Mouse (Mus musculus) stomach, embryonic 14.5 days (tissue): ENCODE results near the gene Rhoj. TPM values are rescaled to one million over a fixed set of nuclear protein-coding genes. Genes with fewer than 3 reads are reported as not detected.

Experiments used
- ATAC-seq: fragments of 200-750 bp; cut with Nextera tagmentation; 2 replicates; pipeline ENCODE4 v1.8.0; 2017; ENCODE audit warnings: low read depth, moderate TSS enrichment; ENCODE audit not compliant: insufficient number of reproducible peaks, insufficient read depth, low FRiP score
- H3K27ac ChIP-seq: fragments of 300-500 bp; sonication (generic); 2 replicates; pipeline ENCODE4 v1.5.1; 2014; ENCODE audit warnings: mild to moderate bottlenecking, low read length, moderate library complexity, mixed read lengths
- H3K27me3 ChIP-seq: fragments of 300-500 bp; sonication (generic); 2 replicates; pipeline ENCODE4 v1.6.1; 2014; ENCODE audit warnings: low read length, control low read depth, mixed read lengths; ENCODE audit not compliant: control insufficient read depth, insufficient read depth
- H3K36me3 ChIP-seq: fragments of 300-500 bp; sonication (generic); 2 replicates; pipeline ENCODE4 v1.6.1; 2014; ENCODE audit warnings: mild to moderate bottlenecking, control low read depth, low read length, moderate library complexity, mixed read lengths; ENCODE audit not compliant: control insufficient read depth, insufficient read depth
- H3K4me1 ChIP-seq: fragments of 300-500 bp; sonication (generic); 2 replicates; pipeline ENCODE4 v1.6.1; 2014; ENCODE audit warnings: low read length, control low read depth, mixed read lengths; ENCODE audit not compliant: control insufficient read depth, insufficient read depth
- H3K4me2 ChIP-seq: fragments of 300-500 bp; sonication (generic); replicated peaks from 2 replicates; pipeline ENCODE4 v1.6.1; 2014; ENCODE audit warnings: low read depth, low read length, control low read depth
- H3K4me3 ChIP-seq: fragments of 300-500 bp; sonication (generic); 2 replicates; pipeline ENCODE4 v1.5.1; 2014; ENCODE audit warnings: low read depth, low read length, control low read depth
- H3K9ac ChIP-seq: fragments of 300-500 bp; sonication (generic); replicated peaks from 2 replicates; pipeline ENCODE4 v1.6.1; 2014; ENCODE audit warnings: low read depth, mild to moderate bottlenecking, control low read depth, low read length, moderate library complexity, mixed read lengths
- H3K9me3 ChIP-seq: fragments of 300-500 bp; sonication (generic); 2 replicates; pipeline ENCODE4 v1.6.1; 2016; ENCODE audit warnings: low read depth, low read length, control low read depth; ENCODE audit not compliant: control insufficient read depth
- WGBS: fragments of 180-500 bp; shearing (Covaris S2); extraction: QIAGEN DNeasy Blood & Tissue Kit; methylation state at CpG from one replicate; pipeline ENCODE4 v1.1.7; 2014; 5-methylcytosine and 5-hydroxymethylcytosine counted together
- polyA plus RNA-seq: library from polyadenylated mRNA; unstranded; fragments of >200 nt; fragmentation: Nextera tagmentation; extraction: Ambion mirVana; gene quantifications from 2 replicates; pipeline ENCODE4 v1.2.1, GENCODE M21; 2014

Rhoj gene
- polyA plus RNA-seq, 1 experiment from 2014 or later = 78.7 TPM

DNA sequence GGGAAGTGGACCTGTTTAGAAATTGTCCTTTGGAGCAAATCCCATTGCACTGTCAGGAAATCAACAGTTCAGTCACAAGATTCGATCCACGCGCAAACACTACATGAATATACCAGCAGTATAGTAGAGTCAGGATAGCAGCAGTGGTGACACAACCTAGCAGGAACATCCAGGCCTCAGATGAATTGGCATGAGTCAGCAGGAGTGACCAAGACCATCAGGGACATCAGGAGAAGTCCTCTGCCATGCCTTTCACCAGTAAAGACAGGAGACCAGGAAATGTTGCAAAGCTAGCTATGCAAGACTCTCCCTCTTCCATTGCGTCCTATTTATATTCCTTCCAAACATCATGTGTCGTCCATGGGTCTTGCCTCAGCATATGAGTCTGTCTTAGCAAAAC, 16.6 kb upstream of the Rhoj start:
- no peaks in the 10 kb centered on the region for H3K4me1 ChIP-seq
- ATAC-seq = no peak
- no peaks in the 10 kb centered on the region for H3K9me3 ChIP-seq
- no peaks in the 10 kb centered on the region for H3K27me3 ChIP-seq
- no peak overlapping the region for H3K4me2 ChIP-seq
- 92% methylated on average over 5 of the region's 5 CpGs for WGBS
- H3K36me3 ChIP-seq = no peaks in the 10 kb centered on the region
- no peak overlapping the region for H3K4me3 ChIP-seq
- H3K27ac ChIP-seq = no peak overlapping the region
- H3K9ac ChIP-seq = no peak overlapping the region

DNA sequence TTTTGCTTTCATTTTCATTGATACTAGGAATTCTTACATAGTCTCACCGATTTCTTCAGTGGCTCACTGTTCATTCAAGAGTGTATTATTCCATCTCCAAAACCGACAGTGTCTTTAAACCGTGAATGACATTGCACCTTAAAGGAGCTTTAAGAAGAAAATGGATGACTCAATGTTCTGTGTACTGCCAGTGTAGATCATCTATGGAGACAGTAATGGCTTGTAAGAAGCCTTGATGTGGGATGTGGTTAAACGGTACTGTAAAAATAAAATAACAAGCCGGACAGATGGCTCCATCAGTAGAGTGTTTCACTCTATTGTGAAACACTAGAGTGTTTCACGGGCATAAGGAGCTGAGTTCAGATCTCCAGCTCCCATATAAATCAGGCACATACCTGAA, 15.2 kb upstream of the Rhoj start:
- Histone ChIP-seq H3K9me3 (no peaks in the 10 kb centered on the region), H3K4me2 (no peak overlapping the region), H3K27ac (no peak overlapping the region), H3K4me1 (no peaks in the 10 kb centered on the region), H3K9ac (no peak overlapping the region), H3K4me3 (no peak overlapping the region), H3K36me3 (no peaks in the 10 kb centered on the region), H3K27me3 (no peaks in the 10 kb centered on the region)
- no peak for ATAC-seq
- WGBS = 82% methylated on average over 6 of the region's 6 CpGs

DNA sequence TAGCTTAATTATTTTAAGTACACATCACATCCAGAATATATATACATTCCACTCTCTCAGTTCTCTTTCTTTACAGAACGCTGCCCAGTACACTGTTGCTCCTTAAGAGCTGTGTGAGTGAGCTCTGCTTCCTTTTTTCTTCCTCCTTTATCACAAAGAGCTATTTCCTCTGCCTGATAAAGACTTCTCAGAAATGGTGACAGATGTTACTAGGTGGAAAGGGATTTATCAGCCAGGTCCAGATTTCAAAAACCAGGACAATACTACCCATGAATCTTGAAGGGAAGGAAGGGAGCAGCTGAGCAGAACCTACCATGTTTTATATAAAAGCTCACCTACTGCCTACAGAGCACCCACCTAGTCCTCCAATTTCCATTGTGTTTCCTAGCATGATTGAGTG, 8.3 kb upstream of the Rhoj start:
- Histone ChIP-seq H3K4me1 (0 out of 2 replicates have a peak, but pooled peaks cover 5% of the 10 kb centered on the region), H3K36me3 (no peaks in the 10 kb centered on the region), H3K9ac (no peak overlapping the region), H3K4me2 (no peak overlapping the region), H3K27me3 (no peaks in the 10 kb centered on the region), H3K27ac (no peak overlapping the region), H3K9me3 (no peaks in the 10 kb centered on the region), H3K4me3 (no peak overlapping the region)
- 32% methylated on average over 1 of the region's 1 CpGs for WGBS
- no peak for ATAC-seq

DNA sequence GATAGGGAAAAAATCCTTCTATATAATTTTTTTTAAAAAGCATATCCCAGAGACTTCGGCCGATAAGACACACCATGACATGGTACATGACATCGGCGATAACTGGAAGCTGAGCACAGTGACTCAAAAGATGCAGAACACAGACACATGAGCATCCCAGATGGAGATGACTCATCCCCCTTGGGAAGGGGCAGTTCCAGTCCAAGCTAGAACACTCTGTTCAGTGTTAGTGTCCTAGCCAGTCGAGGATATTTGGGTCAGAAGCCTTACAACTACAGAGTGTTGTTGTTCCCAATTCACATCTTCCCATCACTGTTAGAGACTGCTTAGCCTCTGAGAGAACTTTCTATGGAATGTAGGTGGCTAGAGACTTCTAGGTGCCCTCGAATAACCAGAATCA, 4.0 kb upstream of the Rhoj start:
- Histone ChIP-seq H3K4me3 (no peak overlapping the region), H3K27ac (no peak overlapping the region), H3K9ac (no peak overlapping the region), H3K36me3 (no peaks in the 10 kb centered on the region), H3K9me3 (no peaks in the 10 kb centered on the region), H3K4me1 (0 out of 2 replicates have a peak, but pooled peaks cover 4% of the 10 kb centered on the region), H3K4me2 (no peak overlapping the region), H3K27me3 (no peaks in the 10 kb centered on the region)
- WGBS = 91% methylated on average over 6 of the region's 6 CpGs
- no peak for ATAC-seq

DNA sequence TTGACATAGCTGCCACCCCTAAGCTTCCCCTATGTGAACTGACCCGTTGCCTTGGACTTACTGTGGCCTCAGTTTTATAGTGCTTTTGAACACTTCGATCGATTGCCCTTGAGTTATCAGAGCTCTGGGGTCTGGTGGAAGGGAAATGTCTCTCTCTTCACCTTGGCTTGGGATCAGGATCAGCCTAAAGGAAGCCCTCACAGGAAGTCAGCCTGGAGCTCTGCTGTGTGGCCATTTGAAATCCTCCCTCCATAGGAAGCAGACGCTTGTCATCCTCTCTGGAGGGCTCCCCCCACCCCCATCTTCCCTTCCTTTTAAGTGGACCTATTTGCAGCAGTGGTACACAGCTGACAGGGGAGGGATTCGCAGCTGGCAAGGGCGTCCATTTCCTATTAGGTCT, 1.6 kb downstream of the Rhoj start:
- 48% methylated on average over 6 of the region's 6 CpGs for WGBS
- peak overlapping the region; percentile 46; the same call in 1 of the 2 replicates for H3K4me3 ChIP-seq
- no peak for ATAC-seq
- no peaks in the 10 kb centered on the region for H3K36me3 ChIP-seq
- no peak overlapping the region for H3K9ac ChIP-seq
- no peaks in the 10 kb centered on the region for H3K9me3 ChIP-seq
- H3K27ac ChIP-seq = peak overlapping the region; percentile 10; the same call in 1 of the 2 replicates
- H3K4me2 ChIP-seq = peak overlapping the region; percentile 28
- no peaks in the 10 kb centered on the region for H3K4me1 ChIP-seq
- no peaks in the 10 kb centered on the region for H3K27me3 ChIP-seq

DNA sequence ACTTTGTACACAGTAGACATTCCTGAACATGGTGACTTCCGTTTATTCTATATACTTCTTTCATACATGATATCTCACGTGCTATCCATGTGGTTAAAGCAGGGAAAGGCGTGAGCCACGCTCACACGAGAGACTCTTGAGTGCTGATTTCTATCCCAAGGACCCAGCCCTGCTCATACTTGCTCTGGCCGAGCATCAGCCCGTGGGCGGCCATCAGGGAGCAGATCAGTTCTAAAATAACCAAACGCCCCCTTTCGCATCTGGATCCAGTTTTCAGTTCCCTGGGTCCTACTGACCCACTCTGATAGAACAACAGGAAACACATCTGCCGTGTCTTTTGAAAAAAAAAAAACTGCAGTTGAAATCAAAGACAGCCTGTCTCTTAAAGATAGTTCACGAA, 2.6 kb downstream of the Rhoj start:
- H3K4me1 ChIP-seq = no peaks in the 10 kb centered on the region
- H3K27ac ChIP-seq = no peak overlapping the region
- no peak overlapping the region for H3K4me3 ChIP-seq
- no peaks in the 10 kb centered on the region for H3K27me3 ChIP-seq
- H3K4me2 ChIP-seq = peak overlapping the region; percentile 28; the same call in 1 of the 2 replicates
- no peak for ATAC-seq
- H3K36me3 ChIP-seq = no peaks in the 10 kb centered on the region
- WGBS = 82% methylated on average over 12 of the region's 12 CpGs
- H3K9me3 ChIP-seq = no peaks in the 10 kb centered on the region
- no peak overlapping the region for H3K9ac ChIP-seq

DNA sequence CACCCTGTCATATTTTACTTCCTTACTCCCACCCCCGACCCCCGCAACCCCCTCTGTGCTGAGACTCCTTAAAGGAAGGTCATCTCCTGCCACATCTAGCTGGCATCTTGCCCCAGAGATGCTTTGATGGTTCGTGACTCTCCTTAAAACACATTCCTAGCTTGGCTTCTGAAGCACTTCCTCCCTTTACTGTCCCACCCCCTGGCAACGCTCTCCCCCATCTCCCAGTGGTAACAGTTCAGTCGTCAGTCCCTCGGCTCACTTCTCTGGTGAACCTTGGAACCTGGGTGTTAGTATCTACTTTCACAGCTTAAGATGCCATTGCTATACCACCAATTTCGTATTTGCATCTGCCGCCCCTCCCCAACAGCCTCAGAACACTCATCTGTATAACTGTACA, 3.8 kb downstream of the Rhoj start:
- Histone ChIP-seq H3K27me3 (no peaks in the 10 kb centered on the region), H3K4me3 (no peak overlapping the region), H3K9ac (no peak overlapping the region), H3K36me3 (no peaks in the 10 kb centered on the region), H3K27ac (no peak overlapping the region), H3K4me1 (no peaks in the 10 kb centered on the region), H3K4me2 (no peak overlapping the region), H3K9me3 (no peaks in the 10 kb centered on the region)
- no peak for ATAC-seq
- 80% methylated on average over 8 of the region's 8 CpGs for WGBS

DNA sequence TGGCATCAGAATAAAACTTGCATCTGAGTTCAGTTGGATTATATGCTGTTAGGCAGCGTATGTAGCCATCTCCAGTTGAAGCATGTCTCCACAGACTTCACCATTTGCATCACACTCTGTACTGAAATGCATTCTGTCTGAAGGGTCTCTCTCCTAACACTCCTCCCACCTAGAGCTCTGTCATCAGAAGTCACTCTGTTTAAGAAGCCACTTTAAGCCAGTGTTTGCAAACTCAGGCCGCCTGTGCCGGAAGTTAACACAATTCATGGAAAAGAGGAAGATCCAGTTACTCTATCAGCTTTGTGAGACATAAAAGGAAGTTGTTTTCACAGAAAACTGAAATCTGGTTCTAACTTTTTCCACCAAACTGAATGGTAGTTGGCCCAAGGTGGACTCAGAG, 5.9 kb downstream of the Rhoj start:
- no peaks in the 10 kb centered on the region for H3K4me1 ChIP-seq
- no peak overlapping the region for H3K9ac ChIP-seq
- no peaks in the 10 kb centered on the region for H3K9me3 ChIP-seq
- ATAC-seq = no peak
- 76% methylated on average over 3 of the region's 3 CpGs for WGBS
- no peak overlapping the region for H3K4me3 ChIP-seq
- H3K4me2 ChIP-seq = no peak overlapping the region
- H3K27ac ChIP-seq = no peak overlapping the region
- no peaks in the 10 kb centered on the region for H3K36me3 ChIP-seq
- H3K27me3 ChIP-seq = no peaks in the 10 kb centered on the region

DNA sequence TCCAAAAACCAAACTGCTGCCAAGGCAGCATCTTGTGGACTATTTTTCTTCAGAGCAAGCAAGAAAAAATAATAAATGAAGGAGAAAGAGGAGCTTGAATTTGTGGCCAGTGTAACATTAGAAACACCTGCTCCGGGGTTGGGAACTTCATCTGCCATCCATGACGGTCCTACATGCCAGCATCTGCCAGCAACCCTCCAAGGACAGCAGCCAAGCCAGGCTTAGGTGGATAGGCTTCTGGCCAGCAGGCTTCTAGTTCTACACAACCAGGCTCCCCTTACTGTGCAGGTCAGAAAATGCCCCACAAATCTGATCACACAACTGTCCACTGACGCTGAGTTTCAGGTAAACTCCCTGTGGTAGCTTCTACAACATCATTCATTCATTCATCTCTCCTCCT, 7.7 kb downstream of the Rhoj start:
- WGBS = 85% methylated on average over 3 of the region's 3 CpGs
- ATAC-seq = no peak

More for the DNA sequence above, 7.7 kb downstream of the Rhoj start:
- Histone ChIP-seq H3K27me3 (no peaks in the 10 kb centered on the region), H3K36me3 (no peaks in the 10 kb centered on the region), H3K9ac (no peak overlapping the region), H3K9me3 (no peaks in the 10 kb centered on the region), H3K4me2 (no peak overlapping the region), H3K27ac (no peak overlapping the region), H3K4me3 (no peak overlapping the region), H3K4me1 (no peaks in the 10 kb centered on the region)
